Mouse (Mus musculus) G1E (cell line): ENCODE results near the gene Tbc1d16. TPM values are rescaled to one million over a fixed set of nuclear protein-coding genes. Genes with fewer than 3 reads are reported as not detected.
A peak's percentile ranks its signal among the peaks of the same experiment; 100 is the strongest.

ENCODE experiments used
- ATAC-seq: 2 replicates; pipeline ENCODE4 v1.8.0; 2016; ENCODE audit warnings: mild to moderate bottlenecking; ENCODE audit not compliant: insufficient number of reproducible peaks, poor library complexity, low FRiP score, severe bottlenecking; ENCODE audit errors: extremely low read depth
- DNase-seq: peaks from one replicate; pipeline ENCODE4 v3.0.0; 2012; ENCODE audit warnings: low spot score
- H3K27me3 ChIP-seq: 2 replicates; pipeline ENCODE4 v1.6.1; 2012; ENCODE audit warnings: mild to moderate bottlenecking, low read length, inconsistent platforms; ENCODE audit not compliant: insufficient read depth
- H3K36me3 ChIP-seq: replicated peaks from 2 replicates; pipeline ENCODE3; 2012; ENCODE audit warnings: mild to moderate bottlenecking, inconsistent platforms
- H3K4me1 ChIP-seq: 2 replicates; pipeline ENCODE4 v1.6.1; 2012; ENCODE audit warnings: low read depth, low read length, inconsistent platforms, mixed read lengths; ENCODE audit not compliant: insufficient read depth
- H3K4me3 ChIP-seq: 2 replicates; pipeline ENCODE4 v1.5.1; 2012; ENCODE audit warnings: low read depth, mild to moderate bottlenecking, inconsistent platforms, low read length, moderate library complexity, mixed read lengths
- H3K9me3 ChIP-seq: replicated peaks from 2 replicates; pipeline ENCODE4 v1.6.1; 2012; ENCODE audit warnings: inconsistent platforms
- CTCF ChIP-seq: IDR thresholded peaks from 2 replicates; pipeline ENCODE4 v1.5.1; 2012; ENCODE audit warnings: low read depth, low read length, inconsistent platforms, mixed read lengths
- GATA1 ChIP-seq: IDR thresholded peaks from 2 replicates; pipeline ENCODE4 v1.6.1; 2012; ENCODE audit warnings: borderline replicate concordance, low read length, inconsistent platforms, mixed read lengths
- GATA2 ChIP-seq: IDR thresholded peaks from 2 replicates; pipeline ENCODE4 v1.6.1; 2012; ENCODE audit warnings: low read depth, low read length, inconsistent platforms, borderline replicate concordance
- POLR2AphosphoS5 ChIP-seq: IDR thresholded peaks from 2 replicates; pipeline ENCODE4 v1.6.1; 2012; ENCODE audit warnings: low read depth, low read length, inconsistent platforms; ENCODE audit not compliant: insufficient replicate concordance
- TAL1 ChIP-seq: conservative IDR thresholded peaks from 2 replicates; pipeline ENCODE4 v1.6.1; 2012; ENCODE audit warnings: low read depth, low read length, inconsistent platforms, mixed read lengths
- polyA plus RNA-seq: library from polyadenylated mRNA; stranded (reverse); fragments of >175 nt; gene quantifications from 2 replicates; pipeline ENCODE4 v1.2.3, GENCODE M21; 2012
- total RNA-seq, 2 experiments: library from RNA; stranded (forward) in 1 of 2; stranded (reverse) in 1 of 2; fragments of 200-1000 nt in 1 of 2; fragments of >200 nt in 1 of 2; fragmentation: Nextera tagmentation in 1 of 2; gene quantifications; 2 replicates each; pipeline ENCODE4 v1.2.3; 2014 to 2017

Tbc1d16 gene
- total and polyA plus RNA-seq, 3 experiments, result 0.05 TPM; not detected in 2

DNA sequence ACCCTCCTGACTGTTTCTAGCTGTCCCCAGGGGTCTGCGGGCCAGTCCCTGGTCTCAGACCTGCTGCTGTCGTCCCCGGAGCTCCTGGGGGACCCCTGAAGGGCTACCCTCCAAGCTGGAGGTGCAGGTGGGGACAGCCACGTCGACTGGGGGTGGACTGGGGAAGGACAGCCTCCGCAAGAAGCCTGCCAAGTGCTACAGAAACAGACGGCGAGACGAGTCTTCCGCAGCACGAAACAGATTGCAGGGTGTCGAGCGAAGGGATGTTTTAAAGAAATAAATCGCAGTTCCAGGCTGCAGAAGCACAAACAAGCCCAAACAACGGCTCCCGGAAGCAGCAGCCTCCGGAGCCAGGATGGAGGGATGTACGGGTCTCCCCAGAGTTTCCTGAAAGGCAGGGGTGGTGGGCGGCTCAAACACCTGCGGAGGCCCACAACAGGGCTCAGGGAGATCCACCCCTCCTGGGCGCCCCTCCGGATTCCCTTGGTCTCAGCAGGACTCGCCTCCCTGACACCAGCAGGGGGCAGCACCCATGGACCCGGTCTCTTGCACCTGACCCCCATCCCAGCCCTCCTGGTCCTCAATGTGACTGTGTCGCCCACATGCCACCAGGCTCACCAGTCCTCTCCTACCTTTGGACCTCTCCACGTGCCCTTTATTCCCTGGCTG, 29.6 kb downstream of the Tbc1d16 start:
- Histone ChIP-seq H3K4me3 (no peak overlapping the region), H3K27me3 (no peaks in the 10 kb centered on the region; the same call in 1 of the 2 replicates), H3K4me1 (no peaks in the 10 kb centered on the region), H3K9me3 (peaks cover 86% of the 10 kb centered on the region), H3K36me3 (no peaks in the 10 kb centered on the region)
- no peak for ATAC-seq
- TF ChIP-seq GATA2 (no peak), TAL1 (no peak), POLR2AphosphoS5 (no peak), CTCF (no peak), GATA1 (no peak)
- DNase-seq, result no peak

GRCm38 (mm10) chr11:119197618-119198563, 30.4 kb downstream of the Tbc1d16 start:
- H3K4me3 ChIP-seq, result no peak overlapping the region
- TF ChIP-seq GATA1, result no peak
- TF ChIP-seq POLR2AphosphoS5, result no peak
- TF ChIP-seq CTCF, result no peak
- TF ChIP-seq TAL1, result no peak
- no peak for TF ChIP-seq GATA2
- ATAC-seq (no peak), DNase-seq (no peak)
- H3K27me3 ChIP-seq, result no peaks in the 10 kb centered on the region; the same call in 1 of the 2 replicates
- H3K9me3 ChIP-seq, result peaks cover 85% of the 10 kb centered on the region
- no peaks in the 10 kb centered on the region for H3K4me1 ChIP-seq
- H3K36me3 ChIP-seq, result no peaks in the 10 kb centered on the region

- no peak overlapping the region for H3K4me3 ChIP-seq
- no peaks in the 10 kb centered on the region for H3K36me3 ChIP-seq
- no peaks in the 10 kb centered on the region; the same call in 1 of the 2 replicates for H3K27me3 ChIP-seq
- H3K4me1 ChIP-seq, result no peaks in the 10 kb centered on the region
- ATAC-seq (no peak), DNase-seq (no peak)
- no peak for TF ChIP-seq TAL1
- TF ChIP-seq CTCF, result no peak
- no peak for TF ChIP-seq POLR2AphosphoS5
- no peak for TF ChIP-seq GATA1
- TF ChIP-seq GATA2, result no peak
- peaks cover 89% of the 10 kb centered on the region for H3K9me3 ChIP-seq
These were observed 35.7 kb downstream of the Tbc1d16 start for GRCm38 (mm10) chr11:119192605-119193004.

- TF ChIP-seq TAL1, result no peak
- no peak for TF ChIP-seq GATA1
- TF ChIP-seq POLR2AphosphoS5, result no peak
- TF ChIP-seq CTCF, result no peak
- ATAC-seq, result no peak
- Histone ChIP-seq H3K36me3 (no peaks in the 10 kb centered on the region), H3K9me3 (peaks cover 89% of the 10 kb centered on the region), H3K4me1 (no peaks in the 10 kb centered on the region), H3K27me3 (no peaks in the 10 kb centered on the region; the same call in 1 of the 2 replicates), H3K4me3 (no peak overlapping the region)
- no peak for DNase-seq
These were observed 36.1 kb downstream of the Tbc1d16 start for GRCm38 (mm10) chr11:119192176-119192575.

- H3K9me3 ChIP-seq, result peaks cover 89% of the 10 kb centered on the region
- DNase-seq (no peak), ATAC-seq (no peak)
- no peak for TF ChIP-seq GATA1
- no peak for TF ChIP-seq GATA2
- no peak for TF ChIP-seq POLR2AphosphoS5
- no peak for TF ChIP-seq CTCF
- no peak for TF ChIP-seq TAL1
- no peak overlapping the region for H3K4me3 ChIP-seq
- no peaks in the 10 kb centered on the region for H3K4me1 ChIP-seq
- H3K27me3 ChIP-seq, result no peaks in the 10 kb centered on the region; the same call in 1 of the 2 replicates
- H3K36me3 ChIP-seq, result no peaks in the 10 kb centered on the region
These were observed 36.7 kb downstream of the Tbc1d16 start for GRCm38 (mm10) chr11:119191606-119192081.

- DNase-seq, result no peak
- no peak for TF ChIP-seq GATA2
- TF ChIP-seq CTCF, result no peak
- TF ChIP-seq POLR2AphosphoS5, result no peak
- no peak for TF ChIP-seq TAL1
- TF ChIP-seq GATA1, result no peak
- Histone ChIP-seq H3K27me3 (no peaks in the 10 kb centered on the region; the same call in 1 of the 2 replicates), H3K4me3 (0 out of 2 replicates have a peak overlapping the region, but pooled peaks have one; percentile 21), H3K36me3 (no peaks in the 10 kb centered on the region), H3K4me1 (no peaks in the 10 kb centered on the region), H3K9me3 (peaks cover 90% of the 10 kb centered on the region)
- ATAC-seq, result no peak
These were observed 37.8 kb downstream of the Tbc1d16 start for GRCm38 (mm10) chr11:119190498-119190897.
